ENCODE assay signal across 8 mouse cellular contexts in genomic region chr3:88684980-88685941, GRCm38 (mm10). TPM values are rescaled to one million over a fixed set of nuclear protein-coding genes. Genes with fewer than 3 reads are reported as not detected.
DNase-seq lines count a peak whose midpoint lies in the region; ATAC-seq and TF ChIP-seq lines count a peak whose summit lies in the region.

Gene Khdc4 (plus strand): TSS chr3:88685803.

- peak within 1 kb of the TSS; percentile 77 for H3K4me3 ChIP-seq in bone marrow, adult 2 months (replicated peaks; ENCODE audit: control insufficient read depth, low read depth, low read length)
- H3K4me3 ChIP-seq in embryonic facial prominence, embryonic 15.5 days (replicated peaks), result peak within 1 kb of the TSS; percentile 96
- peak within 1 kb of the TSS; percentile 88 for H3K4me3 ChIP-seq in limb, embryonic 14.5 days (replicated peaks; ENCODE audit: low read length)
- H3K4me3 ChIP-seq in midbrain, postnatal 0 days (ENCODE audit: low read depth, low read length), result peak within 1 kb of the TSS; percentile 70

- TF ChIP-seq POLR2A in bone marrow, adult 2 months (IDR thresholded peaks at IDR 0.05; ENCODE audit: borderline replicate concordance, control insufficient read depth, low read depth, low read length), result peak; percentile 96
- peak; percentile 93; the same call in 1 of the 2 replicates for TF ChIP-seq POLR2A in limb, embryonic 14.5 days (IDR thresholded peaks at IDR 0.05; ENCODE audit: borderline replicate concordance, extremely low read depth, insufficient read depth, insufficient read length)

- WGBS in bone marrow, adult 2 months, result under 1% methylated on average over 47 of the region's 47 CpGs
- under 1% methylated on average over 47 of the region's 47 CpGs for WGBS in embryonic facial prominence, embryonic 15.5 days
- 1% methylated on average over 47 of the region's 47 CpGs for WGBS in limb, embryonic 14.5 days
- under 1% methylated on average over 47 of the region's 47 CpGs for WGBS in midbrain, postnatal 0 days

- H3K4me2 ChIP-seq in embryonic facial prominence, embryonic 15.5 days (replicated peaks), result peak within 1 kb of the TSS; percentile 76
- peak within 1 kb of the TSS; percentile 81 for H3K4me2 ChIP-seq in limb, embryonic 14.5 days (replicated peaks; ENCODE audit: low read depth, low read length, severe bottlenecking)
- H3K4me2 ChIP-seq in midbrain, postnatal 0 days (ENCODE audit: low read depth, low read length, poor library complexity, severe bottlenecking), result peak within 1 kb of the TSS; percentile 70

- H3K4me1 ChIP-seq in bone marrow, adult 2 months (ENCODE audit: control insufficient read depth, insufficient read depth, low read length), result peaks cover 2% of the 10 kb centered on the region; the same call in 1 of the 2 replicates
- peaks cover 13% of the 10 kb centered on the region for H3K4me1 ChIP-seq in embryonic facial prominence, embryonic 15.5 days
- peaks cover 9% of the 10 kb centered on the region for H3K4me1 ChIP-seq in limb, embryonic 14.5 days (ENCODE audit: control insufficient read depth, insufficient read depth, low read length)
- no peaks in the 10 kb centered on the region; the same call in 1 of the 2 replicates for H3K4me1 ChIP-seq in midbrain, postnatal 0 days (ENCODE audit: insufficient read depth, low read length)

- H3K9ac ChIP-seq in embryonic facial prominence, embryonic 15.5 days, result peak within 1 kb of the TSS; percentile 97
- H3K9ac ChIP-seq in limb, embryonic 14.5 days (ENCODE audit: low read depth, low read length, severe bottlenecking), result peak within 1 kb of the TSS; percentile 85
- peak within 1 kb of the TSS; percentile 95 for H3K9ac ChIP-seq in midbrain, postnatal 0 days (replicated peaks; ENCODE audit: low read length, poor library complexity, severe bottlenecking)

- no peak for TF ChIP-seq CTCF in bone marrow, adult 2 months (IDR thresholded peaks at IDR 0.05; ENCODE audit: control insufficient read depth, insufficient read depth, low read length)
- TF ChIP-seq CTCF in midbrain, postnatal 0 days (IDR thresholded peaks at IDR 0.05), result 0 out of 2 replicates have a peak, but pooled peaks have one; percentile 13

- ATAC-seq in embryonic facial prominence, embryonic 15.5 days (ENCODE audit: insufficient number of reproducible peaks, low FRiP score, low TSS enrichment, low read depth), result peak; percentile 99
- peak; percentile 99 for ATAC-seq in limb, embryonic 14.5 days (ENCODE audit: low FRiP score, low read depth)
- peak; percentile 99 for ATAC-seq in midbrain, postnatal 0 days (ENCODE audit: low FRiP score)

- H3K36me3 ChIP-seq in embryonic facial prominence, embryonic 15.5 days, result peaks cover 26% of the 10 kb centered on the region
- H3K36me3 ChIP-seq in limb, embryonic 14.5 days (ENCODE audit: control insufficient read depth, insufficient read depth, low read length), result peaks cover 29% of the 10 kb centered on the region
- peaks cover 13% of the 10 kb centered on the region for H3K36me3 ChIP-seq in midbrain, postnatal 0 days (ENCODE audit: insufficient read depth, low read length)

- H3K9me3 ChIP-seq in embryonic facial prominence, embryonic 15.5 days (replicated peaks), result no peaks in the 10 kb centered on the region
- H3K9me3 ChIP-seq in limb, embryonic 14.5 days (ENCODE audit: control insufficient read depth, low read length), result no peaks in the 10 kb centered on the region
- no peaks in the 10 kb centered on the region for H3K9me3 ChIP-seq in midbrain, postnatal 0 days (ENCODE audit: low read length)

- H3K27ac ChIP-seq in bone marrow, adult 2 months (ENCODE audit: control insufficient read depth, insufficient read depth, low read depth, low read length, poor library complexity), result peak within 1 kb of the TSS; percentile 98
- H3K27ac ChIP-seq in embryonic facial prominence, embryonic 15.5 days (replicated peaks), result peak within 1 kb of the TSS; percentile 99
- H3K27ac ChIP-seq in limb, embryonic 14.5 days (replicated peaks; ENCODE audit: low read depth, low read length), result peak within 1 kb of the TSS; percentile 99
- peak within 1 kb of the TSS; percentile 95 for H3K27ac ChIP-seq in midbrain, postnatal 0 days (ENCODE audit: low read depth, low read length)

- H3K27me3 ChIP-seq in embryonic facial prominence, embryonic 15.5 days, result no peaks in the 10 kb centered on the region
- H3K27me3 ChIP-seq in limb, embryonic 14.5 days (ENCODE audit: control insufficient read depth, insufficient read depth, low read length), result no peaks in the 10 kb centered on the region
- no peaks in the 10 kb centered on the region for H3K27me3 ChIP-seq in midbrain, postnatal 0 days (ENCODE audit: insufficient read depth, low read length)

- DNase-seq in 416B (ENCODE audit: low read depth), result peak; percentile 99
- peak; percentile 99 for DNase-seq in heart, adult 8-10 months (ENCODE audit: low spot score)
- peak; percentile 99 for DNase-seq in kidney, adult 9 months
- DNase-seq in limb, embryonic 14.5 days (ENCODE audit: low spot score), result peak; percentile 99
- peak; percentile 100 for DNase-seq in midbrain, postnatal 0 days (ENCODE audit: low spot score)
- DNase-seq in spleen, postnatal 14 days (ENCODE audit: low spot score in 2 of 2), result peak; percentile 89 to 92

RNA-seq across cellular contexts. Expression of gene Khdc4, which starts in this region (rescaled TPM):
- 23.2 and 37.6 TPM in 2 replicates for polyA plus RNA-seq in bone marrow, adult 2 months (2011; ENCODE audit: insufficient read depth, insufficient read length, low replicate concordance, missing spikeins)
- 78.6 and 91.4 TPM in 2 replicates for polyA plus RNA-seq in embryonic facial prominence, embryonic 15.5 days (2015; fragmentation: Nextera tagmentation; extraction: Ambion mirVana)
- 10 to 100 TPM; 26.3 to 31.5 (median 27.8) TPM for total RNA-seq in heart, adult 8-10 months (2022)
- 144 and 167 TPM in 2 replicates for polyA plus RNA-seq in limb, embryonic 14.5 days (2012; rRNA removed)
- 78.0 and 89.1 TPM in 2 replicates for polyA plus RNA-seq in limb, embryonic 14.5 days (2014; fragmentation: Nextera tagmentation; extraction: Ambion mirVana)
- 71.8 and 96.5 TPM in 2 replicates for total RNA-seq in midbrain, postnatal 0 days (2014; rRNA removed)
- polyA plus RNA-seq in midbrain, postnatal 0 days (2015; fragmentation: Nextera tagmentation; extraction: Ambion mirVana), result 66.8 and 70.5 TPM in 2 replicates

Comparison
In these comparisons a context has a peak if more than half of its experiments do, and no peak if none do; other contexts are left out.
1. Peak in every context shown above with its lines: DNase-seq, ATAC-seq, H3K4me3 ChIP-seq and H3K27ac ChIP-seq.